Mouse (Mus musculus): ENCODE data around the gene Add2.

Add2 gene

DNA sequence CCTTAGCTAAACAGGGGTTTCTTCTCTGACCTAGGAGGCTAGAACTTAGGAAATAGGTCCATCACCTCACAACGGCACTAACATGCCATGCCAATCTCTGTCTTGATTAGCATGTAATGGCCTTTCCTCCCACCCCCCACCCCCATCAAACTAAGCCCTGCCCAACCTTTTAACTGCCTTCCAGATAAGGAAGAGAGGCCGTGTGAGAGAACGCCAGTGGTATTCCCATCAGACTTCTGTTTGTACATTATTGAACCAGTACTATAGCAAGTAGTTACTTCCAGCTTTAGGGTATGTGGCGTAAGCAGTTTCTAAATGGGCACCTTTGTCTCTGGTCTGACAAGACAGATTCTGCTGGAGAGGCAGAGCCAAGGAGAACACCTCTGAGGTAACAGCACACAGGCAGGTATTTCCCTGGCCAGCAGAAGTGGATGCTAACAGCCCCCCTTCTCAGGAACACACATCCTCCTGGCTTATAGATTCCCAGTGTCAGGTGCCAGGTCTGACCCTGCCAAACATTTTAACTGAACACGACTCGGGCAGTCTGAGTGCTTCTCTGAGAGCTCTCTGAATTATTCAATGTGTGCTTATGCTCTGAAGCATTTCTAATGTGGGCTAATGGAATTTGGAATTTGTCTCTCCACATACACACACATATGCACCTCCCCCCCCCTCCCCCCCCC, 22.2 kb downstream of the Add2 start:
- no peak for DNase-seq

DNA sequence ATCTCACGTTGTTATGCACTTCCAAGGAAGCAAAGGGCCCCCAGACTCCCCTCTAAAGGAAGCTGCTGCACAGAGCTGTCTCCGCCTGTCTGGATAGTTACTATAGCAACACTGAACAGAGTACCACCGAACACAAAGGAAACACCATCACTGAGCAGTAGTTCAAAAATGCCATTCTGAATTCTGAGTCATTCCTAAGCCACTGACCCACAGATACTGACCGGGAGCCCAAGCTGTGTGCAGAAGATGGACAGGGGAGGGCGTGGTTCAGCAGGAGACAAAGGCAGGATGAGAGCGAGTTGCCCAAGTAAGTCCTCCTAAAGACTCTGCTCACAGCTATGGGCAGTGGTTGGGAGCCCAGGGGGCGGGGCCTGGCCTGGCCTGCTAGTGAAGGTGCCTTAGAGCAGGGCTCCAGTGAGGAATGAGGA, 23.6 kb downstream of the Add2 start:
- DNase-seq = no peak

GRCm38 (mm10) chr6:86052556-86052955, 24.1 kb downstream of the Add2 start:
- DNase-seq = no peak

- DNase-seq = no peak
Observed at GRCm38 (mm10) chr6:86053099-86053498, 24.6 kb downstream of the Add2 start.

DNA sequence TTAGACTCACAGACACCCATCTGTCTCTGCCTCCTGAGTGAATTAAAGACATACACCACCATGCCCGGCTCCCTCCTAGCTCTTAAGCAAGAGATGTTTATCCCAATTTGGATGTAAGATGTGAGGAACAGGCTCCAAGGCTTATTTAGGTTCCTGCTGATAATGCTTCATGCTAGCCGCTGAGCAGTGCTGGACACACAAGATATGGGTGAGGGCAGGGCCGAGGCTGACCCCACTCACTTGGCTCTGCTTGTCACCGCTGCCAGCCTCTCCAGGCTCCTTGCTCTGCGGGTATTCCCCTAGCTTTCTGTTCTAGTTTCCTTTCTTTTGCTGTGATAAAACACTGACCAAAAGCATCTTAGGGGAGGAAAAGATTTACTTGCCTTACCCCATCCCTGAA, 25.1 kb downstream of the Add2 start:
- no peak for DNase-seq

- DNase-seq = no peak
Observed at GRCm38 (mm10) chr6:86058475-86058874, 30.0 kb downstream of the Add2 start.

DNA sequence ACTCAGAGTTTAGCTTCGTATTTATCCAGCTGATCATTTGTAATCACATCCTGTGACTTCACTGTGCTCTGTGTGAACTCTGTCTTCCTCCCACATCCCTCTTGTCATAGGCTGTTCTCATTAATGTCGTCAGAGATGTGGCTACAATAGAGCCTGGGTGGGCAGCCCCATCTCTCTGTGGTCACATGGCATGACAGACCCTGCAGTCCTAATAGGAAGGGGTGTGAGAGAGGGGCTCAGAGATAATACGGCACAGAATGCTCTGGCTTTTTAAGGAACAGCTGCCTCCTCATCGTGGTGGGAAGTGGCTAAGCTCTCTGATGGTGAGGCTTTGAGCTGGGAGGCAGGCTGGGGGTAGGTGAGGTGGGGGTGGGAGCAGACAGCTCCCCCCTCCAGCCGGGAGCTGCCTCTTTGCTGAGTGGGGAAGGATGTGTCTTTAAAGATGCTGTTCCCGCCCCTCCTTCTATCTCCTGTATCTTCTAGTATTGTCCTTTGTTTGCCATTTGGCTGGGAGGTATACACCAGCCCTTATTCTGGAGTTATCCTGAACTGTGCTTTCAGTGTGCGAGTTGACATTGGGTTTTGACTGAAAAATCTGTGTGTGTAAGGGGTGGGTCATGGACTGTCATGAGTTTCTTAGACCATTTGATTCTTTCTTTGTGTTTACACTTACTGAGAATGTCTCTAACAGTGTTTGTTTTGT, 30.8 kb downstream of the Add2 start:
- no peak for DNase-seq

- DNase-seq = no peak
Observed at GRCm38 (mm10) chr6:86060170-86060569, 31.7 kb downstream of the Add2 start.

DNA sequence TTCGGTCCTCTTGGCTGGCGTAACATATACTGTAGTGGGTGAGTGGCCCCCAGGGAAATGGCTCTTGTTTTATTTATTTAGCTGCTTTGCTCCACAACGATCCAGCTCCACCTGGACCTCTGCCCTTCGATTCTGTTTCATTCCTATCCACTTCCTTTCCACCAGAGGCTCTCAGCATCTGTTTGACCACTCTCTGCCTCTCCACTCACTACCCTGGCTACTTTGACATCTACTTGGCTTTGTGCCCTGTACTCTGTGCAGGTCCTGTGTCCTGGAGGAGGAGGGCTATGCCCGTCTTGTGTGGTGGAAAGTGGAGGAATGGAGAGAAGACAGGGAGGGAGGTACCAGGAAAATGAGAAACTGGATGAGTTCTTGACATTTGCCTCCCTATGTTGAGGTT, 33.7 kb downstream of the Add2 start:
- DNase-seq = no peak

DNA sequence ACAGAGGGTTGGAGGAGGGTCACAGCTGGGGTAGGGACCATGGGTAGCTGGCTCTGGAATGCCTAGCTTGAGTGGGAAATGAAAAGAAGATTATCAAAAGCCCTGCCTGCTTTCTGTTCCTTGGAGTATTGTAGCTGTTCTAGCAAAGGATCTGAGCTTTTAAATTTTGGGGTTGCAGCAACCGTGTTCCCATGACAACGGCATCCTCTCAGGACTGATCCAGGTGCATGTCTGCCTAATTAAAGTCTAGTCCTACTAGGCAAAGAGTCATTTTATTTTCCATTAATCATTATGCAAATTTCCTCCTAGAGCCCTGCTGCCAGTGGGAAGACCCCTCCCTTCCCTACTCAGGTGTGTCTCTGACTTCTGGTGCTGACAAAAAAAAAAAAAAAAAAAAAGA, 34.2 kb downstream of the Add2 start:
- DNase-seq = no peak

DNA sequence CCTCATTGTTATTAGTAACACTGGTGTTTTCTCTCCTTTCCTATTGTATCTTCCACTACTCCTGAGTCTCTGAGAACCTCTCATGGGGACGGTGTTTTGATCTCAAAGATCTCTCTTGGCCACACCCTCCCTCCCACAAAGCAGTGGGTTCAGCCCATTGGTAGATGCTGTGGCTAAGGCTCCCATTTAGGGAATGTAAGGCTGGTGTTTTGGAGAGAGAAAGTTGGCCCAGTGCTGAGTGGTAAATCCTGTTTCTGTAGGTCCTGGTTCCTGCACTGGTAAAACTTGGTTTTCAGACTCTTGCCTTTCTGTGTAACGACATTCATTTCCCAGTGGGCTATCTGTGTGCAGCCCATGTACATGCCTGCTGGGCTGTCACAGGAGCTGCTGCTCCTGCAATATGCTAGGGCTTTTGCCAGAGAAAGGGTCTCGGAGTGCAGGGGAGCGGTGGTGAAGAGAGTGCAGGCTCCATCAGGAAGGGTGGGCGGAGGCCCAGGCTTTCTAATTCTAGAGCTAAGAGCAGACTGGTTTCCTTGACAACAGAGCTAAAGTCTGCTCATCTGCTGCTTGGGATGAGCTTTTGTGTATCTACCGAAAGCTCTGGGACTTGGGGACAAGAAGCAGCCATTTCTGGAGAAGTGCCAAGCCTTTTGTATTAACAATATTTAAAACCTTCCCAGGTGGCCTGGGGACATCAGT, 36.0 kb downstream of the Add2 start:
- no peak for DNase-seq

GRCm38 (mm10) chr6:86066727-86067126, 38.2 kb downstream of the Add2 start:
- DNase-seq = no peak

DNA sequence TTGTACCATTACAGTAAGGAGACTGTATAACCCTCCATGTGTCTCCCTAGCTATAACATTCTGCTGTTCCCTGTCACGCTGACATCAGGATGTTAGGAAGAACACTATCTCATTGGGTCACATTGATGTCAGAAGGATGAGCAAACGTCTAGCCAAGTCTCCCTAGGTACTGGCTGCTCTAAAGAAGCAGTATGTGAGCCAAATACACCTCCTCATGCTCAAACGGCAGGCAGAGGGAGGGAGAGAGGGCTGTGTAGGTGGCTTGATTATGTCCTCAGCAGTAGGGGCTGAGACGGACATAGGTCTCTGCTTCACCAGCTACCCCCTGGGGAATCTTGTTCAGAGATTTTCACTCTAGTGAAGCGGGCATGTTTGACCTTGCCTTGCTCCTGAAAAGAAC, 38.7 kb downstream of the Add2 start:
- DNase-seq = no peak

DNA sequence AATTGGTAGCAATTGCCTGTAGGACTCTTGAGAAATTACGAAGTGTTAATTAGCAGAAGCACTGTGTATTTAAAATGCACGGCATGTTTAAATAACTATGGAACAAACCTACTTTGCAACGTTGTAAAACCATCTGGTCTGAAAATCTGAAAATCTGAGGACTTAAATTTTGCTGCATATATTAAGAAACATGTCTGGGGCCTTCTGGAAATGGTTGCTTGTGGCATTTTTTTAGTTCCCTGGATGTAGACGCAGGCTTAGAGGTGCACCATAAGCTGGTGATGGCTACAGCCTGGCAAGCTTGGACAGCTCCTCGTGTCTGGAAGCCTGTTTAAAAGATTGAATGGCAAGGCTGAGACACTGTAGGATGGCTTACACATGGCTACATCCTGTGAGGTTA, 40.5 kb downstream of the Add2 start:
- no peak for DNase-seq

DNA sequence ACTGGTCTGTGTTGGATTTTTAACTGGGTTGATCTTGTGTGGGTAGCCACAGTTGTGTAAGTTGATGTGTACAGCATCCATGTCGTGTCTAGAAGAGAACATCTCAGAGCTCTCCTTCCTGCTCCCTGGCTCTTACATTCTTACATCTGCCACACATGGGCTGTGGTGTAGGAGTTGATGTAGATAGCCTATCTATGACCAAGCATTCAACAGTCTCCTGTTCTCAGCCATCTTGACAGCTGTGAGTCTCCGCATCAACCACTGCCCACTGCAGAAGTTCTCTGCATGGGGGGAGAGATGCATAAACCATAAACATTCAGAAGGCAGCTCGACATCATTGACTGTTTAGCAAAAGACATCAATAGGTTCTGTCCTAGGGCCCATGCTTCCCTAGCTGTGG, 41.4 kb downstream of the Add2 start:
- no peak for DNase-seq

DNA sequence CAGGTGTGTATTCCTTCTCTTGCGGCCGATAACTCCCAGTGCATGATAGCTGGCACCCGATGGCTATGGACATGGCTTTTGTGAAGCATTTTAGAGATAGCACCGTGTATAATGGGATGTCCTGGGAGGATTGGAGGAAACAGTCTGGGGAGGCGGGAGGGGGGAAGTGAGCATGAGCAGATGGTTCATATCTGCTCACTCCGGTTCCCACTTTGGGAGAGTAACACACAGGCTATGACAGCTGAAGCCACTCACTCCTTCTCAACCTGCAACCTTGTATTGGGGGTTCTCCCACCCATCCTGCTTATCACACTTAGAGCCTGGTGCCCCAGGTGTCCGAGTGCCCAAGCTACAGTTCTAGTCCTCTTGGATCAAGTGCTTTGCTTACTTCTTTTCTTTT, 41.8 kb downstream of the Add2 start:
- DNase-seq = no peak

GRCm38 (mm10) chr6:86073882-86074281, 45.4 kb downstream of the Add2 start:
- no peak for DNase-seq

- no peak for DNase-seq
Observed at GRCm38 (mm10) chr6:86074538-86075204, 46.2 kb downstream of the Add2 start.

- no peak for DNase-seq
Observed at GRCm38 (mm10) chr6:86076525-86076924, 48.0 kb downstream of the Add2 start.

DNA sequence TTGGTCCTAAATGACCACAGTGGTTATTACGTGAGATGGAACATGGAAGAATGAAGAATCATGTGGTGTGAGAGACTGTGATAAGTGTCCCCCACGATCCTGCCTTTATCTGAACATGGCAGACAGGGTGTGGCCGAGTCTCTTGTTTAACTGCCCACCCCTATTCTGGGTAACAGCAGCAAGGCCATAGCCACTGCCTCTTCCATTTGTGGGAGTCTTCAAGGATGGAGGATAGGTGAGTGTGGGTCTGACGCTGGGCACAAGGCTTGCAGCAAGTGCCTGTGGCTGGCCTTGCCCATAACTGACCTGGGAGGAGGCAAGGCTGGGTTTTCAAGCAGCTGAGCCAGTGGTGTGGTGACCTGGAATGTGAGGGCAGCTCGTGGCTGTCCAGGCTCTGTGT, 49.4 kb downstream of the Add2 start:
- no peak for DNase-seq

DNA sequence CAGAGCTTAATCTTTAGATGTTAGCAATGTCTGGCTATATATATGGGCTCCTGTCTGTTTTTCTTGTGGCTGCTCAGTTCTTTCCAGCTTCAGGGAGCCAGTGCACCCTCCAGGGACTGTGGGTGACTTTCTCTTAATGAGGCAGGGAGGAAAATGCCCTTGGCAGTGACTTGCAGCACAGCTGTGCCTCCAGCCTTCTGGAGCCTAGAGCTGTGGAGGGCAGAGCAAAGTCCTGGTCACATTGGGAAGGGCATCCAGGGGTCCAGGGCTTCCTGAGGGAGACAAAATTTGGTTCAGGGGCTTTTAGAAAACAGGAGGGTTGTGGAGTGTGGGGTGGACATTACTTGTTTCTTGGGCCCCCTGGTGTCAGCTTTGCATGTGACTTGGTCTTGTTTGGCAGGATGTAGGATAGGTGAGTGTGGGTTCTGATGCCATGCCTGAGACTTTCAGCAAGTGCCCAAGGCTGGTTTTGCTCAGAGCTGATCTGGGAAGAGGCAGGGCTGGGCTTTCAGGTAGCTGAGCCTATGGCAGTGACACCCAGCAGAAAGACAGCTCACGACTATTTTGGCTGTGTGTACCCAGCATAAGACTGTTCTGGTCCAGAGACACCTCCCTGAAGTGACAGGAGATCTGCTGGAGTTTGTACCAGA, 50.0 kb downstream of the Add2 start:
- DNase-seq = no peak

- no peak for DNase-seq
Observed at GRCm38 (mm10) chr6:86079323-86079722, 50.8 kb downstream of the Add2 start.

DNA sequence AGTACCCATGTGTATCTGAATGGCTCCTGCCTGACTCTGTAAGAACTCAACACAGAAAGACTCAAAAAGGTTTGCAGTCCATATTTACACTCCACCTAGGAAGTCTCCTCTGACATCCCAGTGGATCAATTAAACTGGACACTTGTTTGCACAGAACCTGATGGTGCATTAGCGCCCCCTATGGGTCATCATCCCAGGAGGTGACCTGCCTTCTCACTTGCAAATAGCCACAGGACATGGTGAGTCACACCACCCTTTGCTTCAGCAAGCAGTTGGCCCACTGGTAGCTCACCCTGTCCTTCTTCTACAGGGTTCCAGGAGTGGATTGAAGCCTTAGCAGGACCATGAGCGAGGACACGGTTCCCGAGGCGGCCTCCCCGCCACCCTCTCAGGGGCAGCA, 57.0 kb downstream of the Add2 start:
- DNase-seq = peak; percentile 13 to 28
